Mouse (Mus musculus) cortical plate, adult 2 months (tissue): ENCODE data around the gene Gm9958.

Source experiments
- CTCF ChIP-seq: fragments of 200-500 bp; IDR thresholded peaks from 2 replicates; pipeline ENCODE4 v1.5.1; 2011; ENCODE audit warnings: mild to moderate bottlenecking, control low read depth, low read length; ENCODE audit not compliant: insufficient read depth; ENCODE audit errors: extremely low read depth
- POLR2A ChIP-seq: fragments of 200-500 bp; IDR thresholded peaks from 2 replicates; pipeline ENCODE4 v1.6.1; 2011; ENCODE audit warnings: mild to moderate bottlenecking, low read length, control low read depth; ENCODE audit not compliant: insufficient read depth; ENCODE audit errors: extremely low read depth

DNA sequence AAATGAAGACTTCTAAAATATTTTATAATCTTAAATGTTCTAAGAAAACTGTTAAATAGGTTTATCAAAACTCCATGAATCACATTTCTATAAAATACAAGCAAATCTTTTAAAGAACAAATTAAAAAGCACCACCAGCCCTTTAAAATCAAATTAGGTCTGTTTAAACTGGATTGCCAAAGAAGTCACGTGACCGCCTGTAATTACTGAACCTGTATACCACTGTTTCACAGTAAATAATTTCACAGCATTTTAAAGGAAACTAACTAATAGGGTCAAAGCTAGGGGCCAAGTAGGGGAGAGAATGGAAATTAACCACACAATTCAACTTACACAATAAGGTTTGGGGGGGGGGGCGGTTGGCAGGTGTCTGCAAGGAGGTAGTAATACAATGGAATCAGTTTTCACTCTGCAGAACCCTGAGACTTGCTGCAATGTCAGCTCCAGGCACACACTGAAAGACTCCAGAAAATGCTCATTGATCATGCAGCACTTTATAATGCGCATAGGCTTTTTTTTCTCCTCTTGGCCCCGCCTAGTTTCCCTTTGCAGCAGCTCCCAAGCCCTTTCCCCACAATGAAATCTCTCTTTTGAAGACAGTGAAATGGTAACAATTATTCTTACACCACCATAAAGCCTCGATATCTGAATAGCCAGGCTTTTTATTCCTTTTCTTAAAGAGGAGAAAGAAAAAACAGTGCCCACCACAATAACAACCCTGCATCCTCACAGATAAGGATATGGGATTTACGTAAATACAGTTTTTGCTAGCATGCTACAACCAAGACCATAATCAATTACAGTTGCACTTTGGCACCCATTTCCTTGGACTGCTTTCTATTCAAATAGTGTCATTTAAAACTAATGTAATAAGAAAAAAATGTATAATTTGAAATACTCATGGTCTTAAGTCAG is 28.6 kb upstream of the Gm9958 start:
- no peak for TF ChIP-seq CTCF
- TF ChIP-seq POLR2A, result no peak
